Mouse (Mus musculus) right cerebral cortex, adult 2 months (tissue): ENCODE measurements around the gene Obscn.

Source experiments
- DNase-seq, 2 experiments: peaks; one replicate each; pipeline ENCODE4 v3.0.0; 2021 to 2022; ENCODE audit warnings: low spot score in 2 of 2

The Obscn gene

DNA sequence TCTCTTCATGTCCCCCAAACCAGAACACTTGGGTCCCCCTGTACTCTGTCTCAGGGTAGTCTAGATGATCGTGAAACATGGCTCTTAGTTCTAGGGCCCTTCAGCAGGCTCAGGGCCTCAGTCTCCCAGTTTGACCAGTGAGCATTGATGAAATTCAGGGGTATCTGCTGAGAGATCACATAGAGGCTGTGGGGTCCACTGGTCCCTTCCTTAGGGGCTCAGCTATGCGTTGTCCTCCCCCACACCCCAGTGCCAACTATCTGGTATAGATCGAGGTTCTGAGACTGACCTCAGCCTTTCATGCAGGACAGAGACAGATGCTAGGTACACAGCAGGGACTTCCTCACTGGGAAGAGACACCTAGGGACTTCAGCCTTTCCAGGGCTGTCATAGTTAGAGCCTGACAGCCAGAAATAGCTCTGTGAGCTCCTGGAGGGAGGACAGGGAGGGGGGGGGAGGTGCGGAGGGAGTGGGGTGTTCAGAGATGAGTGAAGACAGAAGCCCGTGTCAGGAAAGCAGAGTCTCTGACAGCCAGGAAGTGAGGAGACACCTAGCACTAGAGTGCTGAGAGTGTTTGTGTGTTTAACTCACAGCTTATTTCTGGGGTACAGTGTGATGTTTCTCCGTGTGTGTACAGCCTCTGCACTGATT lies 152.4 kb downstream of the Obscn start:
- no peak for DNase-seq

DNA sequence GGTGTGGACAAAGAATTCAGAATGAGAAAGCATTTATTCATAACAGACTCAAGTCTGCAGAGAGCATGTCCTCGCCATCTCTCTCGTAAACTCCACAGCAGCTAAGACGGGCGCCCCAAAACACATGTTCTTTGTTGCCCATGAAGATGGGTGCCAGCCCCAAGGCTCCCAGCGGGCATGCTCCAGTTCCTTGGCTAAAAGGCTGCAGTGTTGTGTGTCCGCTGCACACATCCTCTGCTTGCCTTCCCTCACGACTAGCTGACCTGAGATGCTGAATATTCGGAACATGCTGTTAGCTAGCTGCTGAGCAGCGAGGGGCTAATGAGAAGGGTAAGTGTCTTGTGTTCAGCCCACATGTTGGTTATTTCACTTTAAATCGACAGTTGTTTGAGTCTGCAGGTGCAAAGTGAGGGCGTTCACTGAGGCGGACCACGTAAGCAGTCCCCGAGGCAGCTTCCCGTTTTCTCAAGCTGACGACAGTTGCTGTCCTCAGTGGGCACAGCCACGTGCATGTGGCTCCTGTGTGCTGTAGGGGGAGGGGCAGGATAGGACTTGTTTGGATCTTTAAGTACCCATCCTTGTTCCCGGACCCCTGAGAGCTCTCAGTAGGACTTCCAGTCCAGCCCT lies 153.6 kb downstream of the Obscn start:
- DNase-seq, result no peak

DNA sequence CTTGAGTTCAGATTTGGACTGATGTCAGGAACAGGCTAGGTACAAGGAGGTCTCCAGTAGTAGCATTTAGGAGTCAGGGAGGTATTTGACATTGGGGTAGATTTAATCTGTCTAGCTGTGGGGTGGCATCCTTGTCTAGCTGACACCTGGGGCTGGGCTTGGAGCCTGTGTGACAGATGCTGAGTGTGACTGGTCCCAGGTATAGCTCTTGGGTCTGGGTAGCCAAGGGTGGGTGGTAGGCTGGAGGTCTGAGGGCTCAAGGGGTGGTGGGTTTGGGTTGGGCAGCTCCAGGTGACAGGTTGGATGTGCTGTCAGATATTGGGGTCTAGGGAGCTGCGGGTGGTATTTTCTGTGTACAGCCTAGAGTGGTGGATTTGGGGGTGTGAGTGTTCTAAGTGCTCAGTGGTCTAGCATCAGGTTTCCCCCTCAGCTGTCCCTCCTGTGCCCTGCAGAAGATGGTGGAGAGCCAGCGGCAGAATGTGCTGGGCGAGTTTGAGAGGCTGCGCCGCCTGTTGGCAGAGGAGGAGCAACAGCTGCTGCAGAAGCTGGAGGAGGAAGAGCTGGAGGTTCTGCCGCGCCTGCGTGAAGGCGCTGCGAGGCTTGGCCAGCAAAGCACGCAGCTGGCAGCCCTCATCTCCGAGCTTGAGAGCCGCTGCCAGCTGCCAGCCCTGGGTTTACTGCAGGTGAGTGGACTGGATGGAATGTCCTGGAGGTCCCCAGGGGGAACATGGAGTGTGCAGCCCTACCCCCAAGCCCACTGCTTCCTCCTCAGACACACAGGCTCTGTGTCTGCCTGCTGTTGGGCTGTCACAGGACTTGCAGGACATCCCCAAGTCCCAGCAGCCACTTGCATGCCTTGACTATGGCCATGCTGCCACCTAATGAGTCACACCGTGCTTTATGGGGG lies 154.4 kb downstream of the Obscn start:
- DNase-seq, result peak; percentile 72 to 75

DNA sequence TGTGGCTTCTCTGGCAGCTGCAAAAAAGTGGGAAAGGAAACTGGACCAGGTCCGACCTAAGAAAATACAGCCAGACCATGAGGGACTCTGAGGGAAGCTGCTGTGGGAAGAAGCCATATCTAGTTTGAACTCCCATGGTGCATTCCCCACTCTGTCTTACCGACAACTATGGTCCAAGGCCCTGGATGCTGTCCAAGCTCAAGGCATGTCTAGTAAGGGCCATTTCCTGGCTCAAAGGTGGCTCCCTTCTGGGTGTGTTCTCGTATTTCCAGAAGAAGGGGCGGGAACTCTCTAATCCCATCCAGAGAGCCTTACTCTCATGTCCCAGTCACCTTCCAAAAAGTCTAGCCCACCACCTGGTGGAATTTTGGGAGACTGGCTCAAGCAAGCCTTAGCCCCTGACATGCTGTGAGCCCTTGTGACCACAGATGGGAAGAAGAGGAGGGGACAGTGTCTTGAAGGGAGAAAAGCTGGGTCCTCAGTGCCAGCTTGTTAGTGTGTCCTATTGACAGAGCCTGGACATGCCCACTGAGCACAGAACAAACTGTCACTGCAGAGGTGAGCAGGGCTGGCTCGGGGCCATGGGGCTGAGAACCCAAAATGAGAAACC lies 155.7 kb downstream of the Obscn start:
- no peak for DNase-seq

DNA sequence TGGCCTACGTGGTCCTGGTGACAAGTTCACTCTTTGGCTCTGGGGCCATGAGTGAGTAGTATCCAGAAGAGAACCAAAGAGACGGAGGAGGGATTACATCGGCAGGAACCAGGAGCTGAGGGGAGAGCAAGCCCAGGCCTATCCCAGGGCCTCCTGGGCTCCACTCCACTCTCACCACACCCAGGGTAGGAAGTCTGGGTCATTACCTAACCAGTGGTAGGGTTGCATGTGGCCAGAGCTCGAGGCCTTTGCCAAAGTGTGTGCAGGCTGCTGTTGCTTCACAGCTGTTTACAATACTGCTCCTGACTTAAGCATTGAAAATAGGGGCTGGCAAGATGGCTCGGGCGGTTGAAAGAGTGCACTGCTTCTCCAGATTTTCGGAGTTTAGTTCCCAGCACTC lies 156.5 kb downstream of the Obscn start:
- no peak for DNase-seq

DNA sequence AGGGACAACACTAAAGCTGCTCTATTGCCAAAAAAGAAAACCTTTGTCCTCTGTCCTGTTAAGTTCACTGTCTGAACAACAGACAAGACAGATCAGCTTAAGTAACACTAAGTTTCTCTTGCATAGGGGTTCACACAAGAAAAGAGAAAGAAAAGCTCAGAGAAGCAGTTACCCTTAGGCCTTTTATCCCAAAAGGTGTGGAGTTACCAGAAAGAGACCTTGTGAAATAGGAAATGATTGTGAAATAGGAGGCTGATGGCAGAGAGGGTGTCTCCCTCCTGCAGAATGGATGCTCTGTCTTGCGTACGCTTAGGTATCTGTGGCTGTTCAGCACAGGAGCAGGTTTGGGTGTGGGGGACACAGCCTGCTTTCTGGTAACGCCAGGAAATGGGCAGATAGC lies 157.0 kb downstream of the Obscn start:
- no peak for DNase-seq

GRCm38 (mm10) chr11:58978706-58979030 lies 157.5 kb downstream of the Obscn start:
- no peak for DNase-seq

DNA sequence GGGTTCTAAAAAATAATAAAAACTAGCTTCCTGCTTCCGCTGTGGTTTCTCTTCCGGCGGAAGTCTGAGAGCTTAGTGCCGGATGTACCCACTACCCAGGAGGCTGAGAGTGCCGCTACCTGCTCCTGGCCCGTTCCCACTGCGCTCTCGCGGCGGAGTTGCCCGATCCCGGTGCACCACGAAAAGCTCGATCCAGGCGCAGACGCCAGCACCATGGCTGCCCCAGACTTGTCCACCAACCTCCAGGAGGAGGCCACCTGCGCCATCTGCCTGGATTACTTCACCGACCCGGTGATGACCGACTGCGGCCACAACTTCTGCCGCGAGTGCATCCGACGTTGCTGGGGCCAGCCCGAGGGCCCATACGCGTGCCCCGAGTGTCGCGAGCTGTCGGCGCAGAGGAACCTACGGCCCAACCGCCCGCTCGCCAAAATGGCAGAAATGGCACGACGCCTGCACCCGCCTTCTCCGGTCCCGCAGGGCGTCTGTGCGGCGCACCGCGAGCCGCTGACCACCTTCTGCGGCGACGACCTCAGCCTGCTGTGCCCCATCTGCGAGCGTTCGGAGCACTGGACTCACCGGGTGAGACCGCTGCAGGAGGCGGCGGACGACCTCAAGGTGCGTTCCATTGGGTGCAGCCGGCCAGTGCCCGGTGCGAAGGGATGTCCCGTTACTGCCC lies 158.0 kb downstream of the Obscn start, which contains the start of gene Trim11:
Gene Trim11 (plus strand): TSS at position 67 of the 679 bp plus-strand sequence.
- peak; percentile 65 to 69 for DNase-seq

- no peak for DNase-seq
Observed at GRCm38 (mm10) chr11:58977607-58978026, 158.6 kb downstream of the Obscn start.

DNA sequence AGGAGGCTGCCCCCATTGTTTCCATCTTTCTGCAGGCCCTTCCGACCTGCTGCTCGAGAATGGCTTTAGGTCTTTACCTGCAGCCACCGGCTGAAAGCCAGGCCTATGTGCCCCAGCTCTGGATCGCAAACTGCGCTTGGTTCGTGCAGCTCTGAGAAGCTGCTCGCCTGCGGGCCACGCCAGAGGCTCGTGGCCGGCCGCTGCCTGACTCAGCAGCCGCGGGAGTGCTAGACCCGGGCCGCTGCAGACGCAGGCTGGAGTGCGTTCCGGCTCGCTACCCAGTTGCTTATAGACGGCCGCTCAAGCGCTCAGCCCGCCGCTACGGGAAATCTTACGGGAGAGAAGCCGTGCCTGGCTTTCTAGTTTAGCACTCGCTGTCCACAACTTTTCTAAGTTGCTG lies 159.1 kb downstream of the Obscn start:
- no peak for DNase-seq

DNA sequence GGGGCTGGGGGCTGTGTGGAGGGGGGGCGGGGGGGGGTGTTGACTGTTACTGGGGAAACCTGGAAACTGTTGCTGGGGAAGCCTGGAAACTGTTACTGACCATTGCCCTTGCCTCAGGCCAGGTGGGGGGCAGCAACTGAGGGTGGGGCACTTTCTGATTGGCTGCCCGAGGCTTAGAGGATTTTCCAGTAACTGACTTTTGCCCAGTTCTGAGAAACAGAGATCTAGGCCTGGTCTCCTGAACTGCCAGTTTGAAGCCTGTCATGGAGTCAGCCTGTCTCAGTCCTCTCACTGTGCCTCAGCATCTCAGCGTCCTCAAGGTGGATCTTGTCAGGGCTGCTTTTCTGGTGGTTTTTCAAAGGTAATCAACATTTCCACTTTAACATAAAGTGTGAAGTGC lies 161.8 kb downstream of the Obscn start:
- DNase-seq, result no peak

- DNase-seq, result no peak
Observed at GRCm38 (mm10) chr11:58971796-58972195, 164.4 kb downstream of the Obscn start.

GRCm38 (mm10) chr11:58970831-58971530 lies 165.2 kb downstream of the Obscn start:
- no peak for DNase-seq

DNA sequence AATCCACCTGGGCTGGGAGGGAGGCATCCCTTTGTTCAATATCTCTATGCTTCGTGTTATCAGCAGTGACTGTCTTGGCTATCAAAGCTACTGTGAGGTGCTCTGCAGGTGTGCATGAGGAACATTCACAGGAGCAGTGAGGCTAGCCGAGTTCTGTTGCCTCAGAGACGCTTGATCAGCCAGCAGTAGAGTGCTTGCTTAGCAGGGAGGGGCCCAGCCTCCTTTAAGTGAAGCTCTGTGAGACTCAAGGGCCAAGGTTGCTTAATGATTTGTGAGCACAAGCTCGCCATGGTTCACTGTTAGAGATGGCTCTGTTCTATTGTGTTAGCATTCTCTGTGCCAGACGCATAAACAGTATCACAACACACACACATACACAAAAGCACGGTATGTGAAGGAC lies 166.5 kb downstream of the Obscn start:
- DNase-seq, result no peak

GRCm38 (mm10) chr11:58969027-58969426 lies 167.2 kb downstream of the Obscn start:
- no peak for DNase-seq

- no peak for DNase-seq
Observed at GRCm38 (mm10) chr11:58968551-58968950, 167.7 kb downstream of the Obscn start.

DNA sequence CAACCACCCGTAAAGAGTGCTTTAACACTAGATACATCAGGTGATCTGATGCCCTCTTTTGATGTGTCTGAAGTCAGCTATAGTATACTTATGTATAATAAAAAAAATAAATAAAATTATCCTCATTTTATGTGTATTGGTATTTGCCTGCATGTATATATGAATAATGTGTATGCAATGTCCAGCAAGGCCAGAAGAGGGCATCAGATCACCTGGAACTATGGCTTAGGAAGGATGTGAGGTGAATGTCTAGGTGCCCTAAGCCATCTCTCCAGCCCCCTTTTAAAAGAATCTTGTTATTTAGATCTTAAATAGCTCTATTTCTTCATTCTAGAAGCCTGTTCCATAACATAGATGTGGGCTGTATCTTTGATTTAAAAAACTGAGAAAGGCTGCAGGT lies 168.9 kb downstream of the Obscn start:
- DNase-seq, result no peak

- no peak for DNase-seq
Observed at GRCm38 (mm10) chr11:58965001-58965760, 171.0 kb downstream of the Obscn start.

DNA sequence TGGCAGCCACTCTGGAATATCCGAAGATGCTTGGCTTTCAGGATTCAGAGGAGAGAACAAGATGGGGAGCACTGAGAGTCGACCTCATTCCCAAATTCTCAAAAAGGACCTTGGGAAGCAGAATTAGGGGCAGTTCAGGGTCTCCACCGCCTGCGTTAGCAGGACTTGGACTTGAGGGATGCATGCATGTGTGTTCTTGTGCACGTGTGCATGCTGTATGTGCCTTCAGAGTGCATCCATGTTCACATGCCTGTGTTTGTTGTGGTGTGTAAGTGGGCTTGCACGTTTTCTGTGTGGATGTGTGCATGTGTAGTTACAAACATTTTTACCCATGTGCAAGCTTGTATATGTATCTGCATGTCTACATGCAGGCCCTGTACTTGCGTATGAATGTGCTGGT lies 172.0 kb downstream of the Obscn start:
- DNase-seq, result no peak

- no peak for DNase-seq
Observed at GRCm38 (mm10) chr11:58963543-58963942, 172.7 kb downstream of the Obscn start.
